Mouse (Mus musculus) adrenal gland, adult 2 months (tissue): Measurements from ENCODE around the gene Elp1. TPM values are rescaled to one million over a fixed set of nuclear protein-coding genes. Genes with fewer than 3 reads are reported as not detected.

Experiments used
- DNase-seq: peaks from one replicate; pipeline ENCODE4 v3.0.0; 2021
- long read RNA-seq: library from polyadenylated mRNA; stranded (forward); transcript quantifications from one replicate; pipeline ENCODE4 v2.0.0, GENCODE M21; 2021
- polyA plus RNA-seq: library from polyadenylated mRNA; depleted of rRNA; stranded (reverse); fragments of >200 nt; gene quantifications from 2 replicates; pipeline ENCODE4 v1.2.3, GENCODE M21; 2012; rRNA removed
- total RNA-seq, 2 experiments: library from RNA; stranded (reverse); gene quantifications; 2 replicates each; pipeline ENCODE4 v1.2.3; 2021

Gene Elp1
- total RNA-seq (10 to 100 TPM; 24.6 to 26.8 TPM), polyA plus RNA-seq (8.4 and 12.5 TPM in 2 replicates)
- long read RNA-seq, full-length matches to known transcripts: 12 of 17 reads
- long read RNA-seq, partial matches to known transcripts: 2 of 17 reads
- long read RNA-seq, other reads (novel, unspliced or antisense): 3 of 17 reads

DNA sequence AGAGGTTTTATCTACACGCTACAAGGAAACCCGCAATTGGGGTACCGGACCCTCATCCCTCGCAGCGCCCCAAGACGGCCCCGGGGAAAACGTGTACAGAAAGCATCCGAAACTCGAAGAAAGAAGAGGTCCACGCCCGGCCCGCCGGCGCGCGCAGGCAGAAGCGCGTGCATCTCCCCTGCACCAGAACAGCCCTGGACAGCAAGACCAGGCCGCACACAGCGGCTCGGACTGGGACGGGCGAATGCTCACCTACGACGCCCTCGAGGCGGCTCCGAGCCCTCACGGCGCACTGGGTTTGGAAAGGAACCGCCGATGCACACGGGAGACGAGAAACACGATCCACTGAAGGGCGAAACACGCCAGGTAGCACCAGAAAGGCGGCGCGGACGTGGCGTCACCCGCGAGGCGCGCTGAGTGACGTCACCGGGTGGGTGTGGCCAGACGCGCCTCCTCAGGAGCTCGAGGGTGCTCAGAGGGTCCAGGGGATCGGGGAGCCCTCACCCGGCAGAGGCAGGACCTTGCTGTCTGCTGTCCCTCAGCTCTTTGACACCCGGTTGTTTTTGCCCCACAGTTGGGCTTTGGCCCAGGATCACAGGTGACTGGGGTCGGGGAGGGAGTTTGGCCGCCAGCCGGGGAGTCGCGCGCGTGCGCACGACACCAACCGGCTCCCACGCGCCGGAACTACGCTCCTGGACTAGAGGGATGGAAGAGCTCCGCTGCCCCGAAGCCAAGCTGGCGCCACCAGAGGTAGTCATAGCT is at the start of gene Elp1, which contains the start of gene Fam206a:
Gene Elp1 (minus strand): TSS at position 425 of the 762 bp plus-strand sequence.
Gene Fam206a (plus strand): TSS at position 439 of the 762 bp plus-strand sequence.
- peak; percentile 97 for DNase-seq

DNA sequence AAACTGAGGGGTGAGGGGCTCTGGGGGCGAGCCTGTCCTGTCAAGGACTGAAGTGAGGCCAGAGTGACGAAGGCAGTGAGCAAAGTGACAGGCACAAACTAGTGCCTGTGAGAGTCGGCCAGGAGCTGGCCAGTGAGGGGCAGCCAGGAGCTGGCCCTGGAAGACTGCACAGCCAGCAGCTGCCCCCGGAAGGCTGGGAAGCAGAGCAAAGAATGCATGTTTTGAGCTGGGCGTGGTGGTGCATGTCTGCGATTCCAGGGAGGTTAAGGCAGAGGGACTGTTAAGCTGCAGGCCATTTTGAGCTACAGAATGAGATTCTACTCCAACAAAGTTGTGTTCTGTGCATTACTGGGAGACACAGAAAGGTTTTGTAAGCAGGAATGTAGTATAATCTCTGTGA is 48.6 kb upstream of the Elp1 start:
- no peak for DNase-seq

DNA sequence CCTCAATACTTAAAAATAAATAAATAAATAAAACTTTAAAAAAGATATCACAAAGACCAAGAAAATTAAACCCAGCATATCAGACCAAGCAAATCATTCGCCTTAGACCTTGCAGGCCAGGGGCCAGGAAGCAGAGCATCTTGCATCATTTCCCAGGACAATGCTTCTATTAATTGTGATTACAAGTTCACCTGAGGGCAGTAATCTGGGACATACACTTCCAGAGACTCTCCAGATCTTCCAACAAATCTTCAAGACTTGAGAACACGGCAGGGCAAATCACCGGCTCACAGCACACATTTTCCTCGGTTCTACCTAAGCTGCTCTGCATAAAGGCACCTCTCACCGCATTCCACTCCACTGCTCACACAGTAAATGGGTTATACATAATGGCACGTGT is 45.9 kb upstream of the Elp1 start:
- DNase-seq: no peak

DNA sequence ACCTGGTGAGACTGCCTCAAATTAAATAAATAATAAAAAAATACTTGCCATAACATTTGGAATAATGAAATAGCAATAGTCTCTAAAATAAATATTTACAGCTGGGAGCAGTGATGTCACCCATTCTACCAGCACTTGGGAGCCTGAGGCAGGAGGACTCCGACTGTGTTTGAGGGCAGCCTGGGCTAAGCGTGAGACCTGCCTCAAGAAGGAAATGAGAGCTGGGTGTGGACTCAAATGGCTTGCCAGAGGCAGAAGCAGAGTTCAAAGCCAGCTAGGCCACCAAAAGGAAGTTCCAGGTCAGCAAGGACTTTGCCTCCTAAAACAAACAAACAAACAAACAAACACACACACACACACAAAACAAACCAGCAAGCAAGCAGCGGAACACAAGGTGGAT is 45.3 kb upstream of the Elp1 start:
- no peak for DNase-seq

DNA sequence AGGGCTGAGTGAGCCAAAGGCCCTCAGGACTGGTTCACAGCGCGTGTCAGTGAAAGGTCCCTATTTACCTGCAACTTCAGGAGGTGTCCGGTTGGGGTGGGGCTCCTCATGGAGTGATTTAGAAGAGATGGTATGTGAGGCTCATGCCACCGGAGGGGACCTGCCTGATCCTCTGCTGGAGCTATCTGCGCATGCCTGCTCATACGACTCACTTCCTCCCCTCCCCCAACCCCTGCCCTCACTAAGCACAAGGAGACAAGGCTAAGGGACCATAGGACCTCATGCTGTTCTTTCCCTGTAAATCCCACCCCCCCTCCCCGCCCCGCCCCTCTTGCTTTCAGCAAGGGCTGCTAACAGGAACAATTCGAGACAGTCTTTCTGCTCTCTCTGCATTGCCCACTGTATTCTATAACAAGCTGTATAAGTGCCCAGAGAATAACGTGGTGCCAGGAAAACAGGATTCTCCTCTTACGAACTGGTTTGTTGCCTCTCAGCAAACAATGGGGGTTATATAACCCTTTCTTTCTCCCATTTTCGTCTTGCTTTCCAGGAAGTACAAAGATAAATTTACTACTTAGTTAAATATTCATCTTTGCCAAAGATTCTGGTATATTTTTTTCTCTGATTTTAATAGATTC is 43.9 kb upstream of the Elp1 start:
- no peak for DNase-seq

DNA sequence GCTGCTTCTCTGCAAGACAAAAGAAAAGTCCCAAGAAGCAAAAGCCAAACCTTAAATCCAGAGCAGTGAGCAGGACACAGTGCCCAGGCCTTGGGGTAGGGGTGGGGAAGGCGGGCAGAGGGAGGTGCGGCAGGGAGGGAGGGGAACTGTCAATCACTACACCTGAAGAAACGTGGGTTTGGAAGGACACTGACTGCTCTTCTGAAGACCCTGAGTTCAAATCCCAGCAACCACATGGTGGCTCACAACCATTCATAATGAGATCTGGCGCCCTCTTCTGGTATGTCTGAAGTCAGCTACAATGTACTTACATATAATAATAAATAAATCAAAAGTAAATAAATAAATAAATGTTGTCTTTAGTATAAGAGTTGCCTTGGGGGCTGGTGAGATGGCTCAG is 42.8 kb upstream of the Elp1 start:
- no peak for DNase-seq

DNA sequence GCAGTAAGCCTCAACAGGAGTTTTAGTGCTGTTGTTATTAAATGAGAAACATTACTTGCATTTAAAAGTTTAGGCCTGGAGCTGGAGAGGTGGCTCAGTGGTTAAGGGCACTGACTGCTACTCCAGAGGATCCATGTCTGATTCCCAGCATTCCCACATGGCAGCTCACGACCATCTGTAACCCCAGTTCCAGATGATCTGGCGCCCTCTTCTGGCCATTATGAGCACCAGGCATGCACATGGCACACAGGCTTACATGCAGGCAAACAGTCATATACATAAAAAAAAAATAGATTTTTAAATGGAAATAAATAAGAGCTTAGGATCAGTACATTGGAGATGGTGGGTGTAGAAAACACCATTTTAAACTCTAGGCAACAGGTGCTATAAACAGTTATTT is 41.8 kb upstream of the Elp1 start:
- no peak for DNase-seq

DNA sequence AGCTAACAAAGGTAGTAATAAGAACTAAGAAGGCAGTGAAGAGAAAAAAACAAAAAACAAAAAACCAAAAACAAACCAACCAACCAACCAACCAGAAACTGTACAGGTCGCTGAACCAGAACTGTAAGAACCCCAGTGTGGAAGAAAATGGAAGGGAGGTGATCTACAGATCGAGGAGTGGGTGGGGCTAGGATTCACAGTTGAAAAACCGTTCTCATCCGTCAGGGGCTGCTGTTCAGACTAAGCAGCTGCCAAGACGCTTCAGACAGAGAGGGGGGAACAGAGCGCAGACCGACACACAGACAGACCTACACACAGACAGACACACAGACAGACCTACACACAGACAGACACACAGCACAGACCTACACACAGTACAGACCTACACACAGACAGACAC is 40.4 kb upstream of the Elp1 start:
- no peak for DNase-seq

DNA sequence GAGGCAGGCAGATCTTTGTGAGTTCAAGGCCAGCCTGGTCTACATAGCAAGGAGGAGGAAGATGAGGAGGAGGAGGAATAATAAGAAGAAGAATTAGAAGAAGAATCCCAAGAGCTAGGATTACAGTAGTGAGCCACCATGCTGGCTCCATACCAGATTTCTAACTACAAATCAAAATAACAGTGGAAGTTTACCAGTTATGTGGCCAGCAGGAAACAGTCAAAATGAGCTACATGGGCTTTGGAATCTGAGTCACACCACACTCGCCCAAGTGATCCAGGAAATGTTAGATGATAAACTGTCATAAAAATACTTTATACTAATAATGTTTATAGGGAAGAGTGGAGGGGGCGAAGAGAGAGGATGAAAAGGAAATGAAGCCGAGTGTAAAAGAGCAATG is 38.2 kb upstream of the Elp1 start:
- peak; percentile 16 for DNase-seq

DNA sequence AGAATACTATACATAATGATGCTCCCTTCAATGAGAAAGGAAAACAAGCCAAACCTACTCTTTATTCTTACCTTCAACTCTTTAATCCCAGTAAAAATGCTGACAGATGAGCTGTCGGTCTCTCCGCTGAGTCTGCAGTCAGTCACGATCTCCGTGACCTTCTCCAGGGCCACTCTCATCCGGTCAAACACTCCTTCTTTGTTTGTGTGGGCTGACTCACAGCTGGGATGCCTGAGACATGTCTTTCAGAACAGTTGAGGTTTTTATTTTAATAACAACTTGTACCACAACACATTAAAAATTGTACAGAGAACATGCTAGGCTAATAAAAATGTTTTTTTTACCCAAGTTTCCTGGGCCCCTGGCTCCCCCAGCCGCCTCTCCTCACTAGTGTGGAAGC is 35.5 kb upstream of the Elp1 start:
- DNase-seq: peak; percentile 77

DNA sequence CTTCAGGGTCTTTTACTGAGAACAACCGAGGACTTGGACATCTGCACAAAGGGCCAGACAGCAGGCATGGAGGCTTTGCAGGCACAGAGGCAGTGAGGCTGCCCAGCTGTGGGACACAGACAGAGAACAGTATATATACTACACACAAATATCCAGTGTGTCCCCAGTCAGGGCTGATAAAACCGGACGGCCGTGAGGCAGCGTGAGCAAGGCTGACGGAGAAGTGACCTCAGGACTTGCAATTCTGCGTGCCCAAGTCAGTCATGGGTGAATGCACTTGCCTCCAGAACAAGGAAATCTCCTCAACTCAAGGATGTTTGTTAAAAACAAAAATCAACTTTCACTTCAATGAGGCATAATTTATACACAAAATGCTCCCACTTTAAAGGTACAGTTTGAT is 29.9 kb upstream of the Elp1 start:
- DNase-seq: peak; percentile 13

DNA sequence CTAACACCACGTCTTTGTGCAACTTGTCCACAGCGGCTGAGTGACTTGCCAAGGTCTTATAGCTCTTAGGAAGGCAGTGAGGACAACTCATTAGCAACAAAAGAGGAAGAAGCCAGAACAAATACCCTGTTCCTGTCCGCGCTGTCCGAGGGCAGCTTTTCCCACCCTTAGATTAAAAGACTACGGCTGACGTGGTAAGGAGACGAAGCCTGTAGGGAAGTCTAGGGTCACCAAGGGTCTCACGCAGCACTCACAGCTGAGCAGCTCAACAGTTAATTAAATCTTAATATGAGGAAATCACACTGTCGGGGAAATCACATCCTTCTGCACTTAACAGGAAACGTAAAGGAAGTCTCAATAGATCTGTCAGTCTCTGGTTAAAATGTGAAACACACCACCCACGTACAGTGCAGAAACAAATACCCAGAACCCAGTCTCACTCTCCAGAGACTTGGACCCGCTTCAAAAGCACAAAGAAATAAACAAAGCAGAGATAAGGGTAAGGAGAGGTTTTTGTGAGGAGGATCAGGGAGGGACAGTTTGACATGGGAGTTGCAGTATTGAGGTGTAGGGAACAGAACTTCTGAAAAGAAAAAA is 29.0 kb upstream of the Elp1 start:
- peak; percentile 6 for DNase-seq

DNA sequence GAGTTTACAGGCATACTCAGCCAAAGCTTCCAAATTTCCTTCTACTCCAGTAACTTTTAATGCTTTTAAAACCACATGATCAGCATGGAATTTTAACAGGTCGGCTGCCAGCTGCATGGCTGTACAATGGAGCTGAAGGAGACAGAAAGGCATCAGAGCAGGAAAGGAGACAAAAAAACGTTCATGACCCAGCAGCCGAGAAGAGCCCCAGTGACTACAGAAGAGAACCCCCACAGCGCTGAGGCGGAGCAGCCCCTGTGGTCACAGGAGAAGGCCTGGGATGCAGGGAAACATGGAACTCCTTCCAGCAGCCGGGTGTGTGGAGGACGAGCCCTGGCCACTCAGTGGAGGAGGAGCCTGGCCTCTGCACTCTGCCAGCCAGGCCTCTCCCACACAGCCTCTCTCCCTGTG is 27.4 kb upstream of the Elp1 start:
- peak; percentile 14 for DNase-seq

DNA sequence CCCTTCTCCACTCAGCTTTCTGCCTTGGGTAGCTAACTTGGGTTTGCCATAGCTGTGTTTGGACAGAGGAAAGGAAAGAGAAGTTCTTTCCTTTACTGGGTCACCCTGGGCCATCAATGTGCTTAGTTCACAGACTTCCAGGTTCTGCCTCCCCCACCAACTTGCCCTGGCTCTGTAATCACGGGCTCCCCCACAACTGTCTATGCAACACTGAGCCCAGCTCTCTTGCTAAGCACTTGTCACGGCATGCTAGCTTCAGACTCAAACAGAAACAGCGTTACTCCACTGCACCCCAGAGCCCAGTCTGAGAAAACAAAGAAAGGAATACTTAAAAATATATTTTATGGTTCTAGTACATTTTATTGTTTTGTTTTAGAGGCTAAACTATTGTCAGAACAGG is 26.8 kb upstream of the Elp1 start:
- DNase-seq: no peak

DNA sequence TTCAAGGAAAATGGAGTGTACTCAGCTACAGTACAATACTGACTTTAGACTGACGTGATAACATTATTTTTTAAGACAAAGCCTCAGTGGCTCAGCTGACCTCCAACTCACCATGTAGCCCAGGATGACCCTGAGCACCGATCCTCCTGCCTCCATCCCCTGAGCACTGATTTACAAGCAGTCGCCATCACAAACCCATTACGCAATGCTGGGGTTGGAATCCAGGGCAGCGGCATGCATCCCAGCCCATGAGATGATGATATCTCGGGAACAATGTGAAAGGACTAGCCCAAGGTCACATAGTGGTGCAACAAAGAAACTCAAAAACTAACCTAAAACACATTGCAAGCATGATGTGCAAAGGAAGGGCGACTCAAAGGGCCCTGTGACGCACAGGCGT is 22.1 kb upstream of the Elp1 start:
- DNase-seq: peak; percentile 80

DNA sequence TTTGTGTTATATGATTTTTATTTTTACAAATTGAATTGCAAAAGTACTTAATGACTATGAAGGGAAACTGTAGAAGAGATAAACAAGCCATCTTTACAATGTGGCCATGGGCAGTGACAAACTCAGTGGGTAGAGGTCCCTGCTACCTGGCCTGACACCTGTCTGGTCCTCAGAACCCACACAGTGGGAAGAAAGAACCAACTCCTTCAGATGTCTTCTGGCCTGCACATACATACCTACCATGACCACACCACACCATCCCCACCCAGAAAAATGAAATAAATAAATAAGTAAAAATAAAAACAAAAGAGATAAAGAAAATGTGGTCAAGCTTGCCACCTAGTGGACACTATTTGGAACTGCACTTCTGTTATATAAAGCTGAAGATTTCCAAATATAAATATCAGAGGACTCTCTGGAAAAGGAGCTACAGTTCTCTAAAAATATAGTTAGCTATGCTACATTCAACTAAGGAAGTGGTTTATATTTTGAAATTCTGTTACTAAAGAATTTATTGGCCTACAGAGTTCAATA is 18.0 kb upstream of the Elp1 start:
- DNase-seq: no peak

DNA sequence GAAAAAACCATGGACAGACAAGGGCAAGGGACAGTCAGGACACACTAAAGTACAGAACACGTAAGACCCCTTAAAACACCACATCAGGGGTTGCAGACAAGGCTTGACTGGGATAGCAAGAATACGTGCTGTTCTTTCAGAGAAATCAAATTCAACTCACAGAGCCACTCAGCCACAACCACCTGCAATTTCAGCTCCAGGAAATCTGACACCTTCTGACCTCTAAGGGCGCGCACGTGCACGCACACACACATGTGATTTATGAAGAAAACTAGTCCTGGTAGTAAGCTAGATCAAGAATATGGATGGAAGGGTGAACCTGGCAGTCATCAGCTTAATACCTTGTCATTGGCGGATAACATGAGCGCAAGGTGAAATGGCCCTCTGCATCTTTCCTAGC is 13.0 kb upstream of the Elp1 start:
- no peak for DNase-seq

DNA sequence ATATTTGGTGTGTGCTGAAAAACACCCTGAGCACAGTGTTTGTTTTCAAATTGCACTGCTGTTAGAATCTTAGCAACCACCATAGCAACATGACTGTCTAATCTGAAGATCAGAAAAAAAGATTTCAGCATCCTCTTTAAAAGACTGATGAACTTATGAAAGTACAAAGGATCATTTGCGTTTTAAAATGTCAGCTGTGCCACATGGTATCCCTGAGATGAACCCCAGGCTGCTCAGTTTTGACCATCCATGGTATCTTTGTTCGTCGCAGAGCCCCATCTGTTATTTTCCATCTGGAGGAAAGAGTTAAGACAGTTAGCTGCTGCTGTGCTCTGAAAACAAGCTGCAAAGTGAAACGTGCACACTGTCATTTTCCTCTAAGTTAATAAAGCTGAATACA is 10.0 kb upstream of the Elp1 start:
- DNase-seq: no peak

DNA sequence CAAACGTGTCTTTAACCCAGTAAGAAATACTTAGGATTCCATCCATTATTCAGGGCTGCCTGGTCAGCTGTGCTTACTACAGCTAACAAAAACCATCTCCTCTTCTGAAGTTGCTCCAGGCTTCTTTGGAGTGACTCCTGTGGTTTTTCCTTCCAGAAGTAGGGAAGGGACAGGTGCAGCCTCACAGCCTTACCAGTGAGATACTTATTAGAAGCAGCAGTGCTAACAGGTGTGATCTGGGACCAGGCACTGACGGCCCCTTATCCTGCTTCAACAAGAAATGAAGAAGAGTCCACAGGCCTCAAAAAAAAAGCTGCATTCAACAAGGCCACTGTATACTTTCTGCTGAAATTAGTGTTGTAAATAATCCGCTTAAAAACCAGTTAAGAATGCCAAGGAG is 9.5 kb upstream of the Elp1 start:
- DNase-seq: no peak

DNA sequence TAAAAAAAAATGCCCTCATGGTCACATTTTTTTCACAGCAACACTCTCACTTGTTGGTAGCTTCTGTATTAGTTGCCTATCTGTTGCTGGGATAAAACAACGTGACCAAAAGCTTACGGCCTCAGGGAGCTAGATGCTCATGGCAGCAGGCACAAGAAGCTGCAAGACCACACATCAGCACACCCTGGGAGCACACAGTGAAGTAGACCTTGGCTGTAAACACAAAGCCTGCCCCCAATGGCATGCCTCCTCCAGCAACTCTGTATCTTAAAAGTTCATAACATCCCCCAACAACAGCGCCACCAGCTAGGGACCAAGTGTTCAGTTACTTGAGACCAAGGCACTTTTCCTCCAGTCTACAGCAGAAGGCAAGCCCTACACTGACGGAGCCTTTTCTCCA is 6.9 kb upstream of the Elp1 start:
- DNase-seq: no peak

DNA sequence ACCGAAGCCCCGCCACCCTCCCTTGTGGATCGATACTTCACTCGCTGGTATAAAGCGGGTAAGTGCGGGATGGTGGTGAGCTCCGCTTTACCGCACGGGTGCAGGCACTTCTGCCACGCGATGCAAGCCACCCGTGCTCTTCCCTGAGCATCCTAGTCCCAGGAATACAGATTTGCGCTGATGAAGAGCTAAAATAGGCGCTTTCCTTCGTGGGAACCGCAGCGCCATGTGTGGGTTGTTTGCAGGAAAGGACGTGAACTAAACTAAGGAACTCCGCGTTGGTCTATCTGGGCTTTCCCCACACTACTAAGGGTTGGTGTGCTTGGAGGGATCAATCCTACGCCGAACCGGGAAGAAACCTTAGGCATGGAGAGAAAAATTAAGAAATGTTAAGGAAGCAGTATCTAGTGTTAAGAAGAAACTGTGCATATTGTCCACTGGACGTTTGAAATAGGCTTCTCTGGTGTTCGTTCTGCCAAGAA is 579 bp upstream of the Elp1 start:
- DNase-seq: no peak

DNA sequence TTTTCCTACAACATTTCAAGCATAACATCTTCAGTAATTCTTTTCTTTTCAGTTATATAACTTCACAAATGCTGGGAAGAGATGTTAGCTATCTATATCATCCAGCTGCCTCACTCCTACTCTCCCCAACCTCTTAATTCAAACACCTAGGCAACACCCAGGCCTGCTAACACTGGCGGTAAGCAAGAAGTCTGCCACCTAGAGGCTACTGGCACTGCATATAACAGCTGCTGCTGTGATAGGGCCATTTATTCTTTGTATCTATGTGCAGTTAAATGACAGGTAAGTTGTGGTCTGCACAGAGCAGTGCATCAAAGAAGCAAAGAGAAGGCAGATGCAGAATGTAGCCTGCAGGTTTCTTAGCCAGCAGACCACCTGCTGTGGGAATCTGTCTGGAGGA is 10.8 kb downstream of the Elp1 start:
- DNase-seq: no peak

DNA sequence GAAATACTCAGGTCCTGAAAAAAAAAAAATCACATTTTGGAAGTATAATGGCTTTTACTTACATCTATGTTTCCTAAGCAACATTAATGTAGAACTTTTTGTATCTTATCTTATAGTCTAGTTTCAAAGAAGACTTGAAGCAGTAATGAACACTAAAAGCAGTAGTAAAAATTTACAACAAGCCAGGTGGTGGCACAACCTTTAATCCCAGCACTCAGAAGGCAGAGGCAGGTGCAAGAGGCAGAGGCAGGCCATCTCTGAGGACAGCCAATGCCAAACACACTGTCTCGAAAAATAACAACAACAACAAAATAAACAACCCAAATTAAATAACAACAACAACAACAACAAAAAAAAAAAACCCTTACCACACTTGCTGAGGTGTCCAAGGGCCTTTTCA is 31.1 kb downstream of the Elp1 start:
- no peak for DNase-seq
